Mouse (Mus musculus): ENCODE data around the gene Kptn.

DNA sequence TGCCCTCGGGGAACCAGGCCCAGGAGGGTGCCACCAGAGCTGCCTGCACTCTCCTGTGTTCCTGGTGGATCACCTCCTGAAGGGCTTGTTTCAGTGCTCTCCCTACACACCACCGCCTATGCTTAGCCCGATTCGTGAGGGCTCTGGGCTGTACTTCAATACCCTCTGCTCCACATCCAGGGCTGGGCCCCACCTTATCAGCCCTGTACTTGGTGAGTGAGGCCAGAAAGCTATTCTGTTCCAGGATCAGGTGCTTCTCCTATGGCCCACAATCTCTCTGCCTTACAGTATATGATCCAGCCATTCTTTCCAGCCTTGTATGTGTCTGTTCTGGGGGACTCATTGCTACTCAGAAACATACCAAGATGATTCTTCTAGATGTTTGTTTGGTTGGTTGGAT lies 36.3 kb upstream of the Kptn start:
- TF ChIP-seq GATA1 (IDR thresholded peaks at IDR 0.05; ENCODE audit: low read length) (no peak), TAL1 (IDR thresholded peaks at IDR 0.05; ENCODE audit: low read length) (no peak)
